Mouse (Mus musculus) neutrophil, adult 5-6 weeks (primary cell): ENCODE data around the gene Sash1. TPM values are rescaled to one million over a fixed set of nuclear protein-coding genes. Genes with fewer than 3 reads are reported as not detected.
"Not testable (repeated sequence)": the region's sequence is repeated elsewhere in the genome, so short reads cannot be mapped to it uniquely, and the experiment has no call there.

Source experiments
- ATAC-seq: fragments of 151-379, 151-347 bp; 2 replicates; pipeline ENCODE4 v1.8.0; 2017; ENCODE audit warnings: mild to moderate bottlenecking, moderate TSS enrichment; ENCODE audit not compliant: insufficient number of reproducible peaks, poor library complexity, low FRiP score, severe bottlenecking; ENCODE audit errors: extremely low read depth
- total RNA-seq: library from RNA; stranded (forward); fragments of 200-1000 nt; gene quantifications from 2 replicates; pipeline ENCODE4 v1.2.3, GENCODE M21; 2017

Sash1 gene
- total RNA-seq, 1 experiment from 2014 or later: 1.0 TPM

DNA sequence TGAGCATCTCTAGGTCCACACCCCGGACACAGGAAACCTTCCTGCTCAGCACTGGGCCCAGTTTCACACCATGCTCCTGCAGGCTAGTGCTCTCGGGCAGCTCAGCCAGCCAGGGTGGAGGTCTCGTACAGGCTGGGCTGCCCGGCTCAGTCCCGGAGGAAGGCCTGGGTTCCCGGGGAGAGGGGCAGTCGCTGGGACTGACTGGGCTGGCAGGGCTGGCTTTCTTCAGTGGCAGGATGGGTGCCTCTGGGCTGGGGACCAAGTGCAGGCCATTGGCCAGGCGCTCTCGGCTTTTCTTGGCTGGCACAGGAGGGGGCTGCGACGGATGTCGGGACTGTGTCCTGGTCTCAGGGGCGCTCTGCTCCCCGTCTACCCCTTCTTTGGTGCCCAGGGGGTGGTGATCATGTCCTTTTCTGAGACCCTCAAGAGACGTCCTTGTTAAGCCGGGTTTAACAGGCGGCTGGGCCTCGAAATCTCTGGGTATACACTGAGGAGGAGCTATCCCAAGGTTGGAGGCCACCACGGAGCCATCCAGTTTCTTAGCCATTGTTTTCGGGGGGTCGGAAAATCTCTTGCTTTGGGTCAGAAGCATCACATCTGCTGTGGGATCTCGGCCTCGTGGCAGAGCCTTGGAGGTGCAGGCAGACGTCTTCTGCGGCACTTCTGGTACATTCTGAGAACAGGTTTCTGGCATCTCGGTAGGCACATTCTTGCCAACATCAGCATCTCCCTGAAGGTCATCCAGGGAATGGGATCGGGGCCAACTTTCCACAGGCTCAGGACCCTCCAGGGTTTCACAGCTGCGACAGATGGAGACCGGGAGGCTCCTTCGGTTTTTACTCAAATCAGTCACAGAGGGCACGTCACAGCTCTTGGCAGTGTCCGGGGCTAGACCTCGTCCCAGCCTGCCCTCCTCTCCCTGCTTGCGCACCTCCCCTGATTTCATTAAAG, 156.2 kb downstream of the Sash1 start:
- no peak for ATAC-seq

DNA sequence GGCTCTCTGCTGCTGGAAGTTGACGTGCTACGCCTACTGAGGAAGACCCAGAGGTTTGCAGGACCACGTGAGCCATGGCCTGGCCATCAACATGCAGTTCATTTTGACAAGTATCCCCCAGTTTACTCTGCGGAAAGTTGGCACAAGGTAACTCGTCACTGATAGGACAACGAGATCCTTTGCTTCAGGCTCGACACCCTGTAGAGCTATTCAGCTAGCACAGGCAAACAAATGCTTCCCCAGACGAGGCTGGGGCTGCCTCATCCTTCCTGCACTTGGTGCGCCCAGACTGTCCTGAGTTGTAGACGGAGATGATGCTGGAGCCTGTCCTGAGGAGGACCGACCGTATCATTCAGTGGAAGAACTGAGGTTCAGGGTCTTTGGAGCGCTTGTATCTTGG, 166.5 kb downstream of the Sash1 start:
- ATAC-seq: no peak

DNA sequence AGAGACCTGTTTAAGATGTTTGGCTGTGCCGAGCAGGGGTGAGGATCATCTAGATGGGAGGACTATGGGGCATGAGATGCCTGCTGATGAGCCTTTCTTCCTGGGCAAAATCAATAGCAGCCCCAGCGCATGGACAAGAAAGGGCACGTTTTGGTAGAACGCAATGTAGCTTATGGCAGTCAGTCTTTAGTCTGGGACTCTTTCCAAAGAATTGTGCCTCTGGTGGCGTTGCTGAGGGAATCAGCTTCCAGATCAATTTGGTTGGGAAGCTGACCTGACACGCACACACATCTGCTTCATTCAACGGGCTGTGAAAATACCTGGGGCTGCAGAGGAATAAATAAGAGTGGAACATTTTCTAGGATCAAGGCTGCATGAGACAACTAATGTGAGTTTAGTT, 167.0 kb downstream of the Sash1 start:
- ATAC-seq: no peak

DNA sequence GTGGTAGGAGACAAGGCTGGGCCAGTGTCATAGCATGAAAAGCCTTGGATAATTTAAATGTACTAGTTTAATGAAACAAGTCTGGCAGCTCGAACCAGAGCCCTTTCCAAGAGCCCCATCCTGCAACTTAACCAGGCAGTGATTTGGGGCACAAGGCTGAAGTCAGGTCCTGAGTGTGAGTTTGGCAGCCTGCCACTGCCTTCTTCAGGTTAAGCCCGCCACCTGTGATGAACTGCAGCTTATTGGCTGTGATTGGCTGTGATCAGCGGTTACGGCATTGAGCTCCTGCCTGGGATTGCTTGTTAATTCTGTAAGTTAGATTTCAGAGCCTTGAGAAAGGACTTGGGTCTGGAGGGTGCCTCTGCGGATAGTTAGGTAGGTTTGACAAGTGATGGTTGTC, 168.7 kb downstream of the Sash1 start:
- no peak for ATAC-seq

DNA sequence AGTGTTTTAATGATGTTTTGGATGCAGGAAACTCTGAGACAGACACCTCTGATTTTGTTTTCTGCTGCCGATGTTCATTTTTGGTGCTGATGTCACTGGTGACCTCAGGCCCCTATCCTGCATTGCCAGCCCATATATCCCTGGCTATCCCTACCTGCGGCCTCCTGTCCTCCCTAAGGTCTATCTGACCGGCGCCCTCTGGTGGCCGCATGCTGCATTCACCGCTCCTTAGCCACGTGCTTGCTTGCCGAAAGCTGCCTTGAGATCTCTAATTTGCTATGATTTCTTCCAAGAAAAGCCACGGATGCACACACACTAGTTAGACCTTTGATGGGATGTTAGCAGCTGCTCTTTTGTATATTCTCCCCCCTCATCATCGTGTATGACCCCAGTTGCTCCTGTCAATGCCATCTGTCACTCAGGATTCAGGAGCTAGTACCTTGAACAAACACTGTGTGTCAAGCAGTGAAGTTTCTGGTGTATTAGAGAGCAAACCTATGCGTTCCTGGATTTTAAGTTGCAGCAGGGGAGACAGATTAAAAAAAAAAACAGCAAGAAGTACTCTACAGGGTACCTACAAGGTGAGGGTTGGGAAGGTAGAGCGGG, 170.1 kb downstream of the Sash1 start:
- 0 out of 2 replicates have a peak, but pooled peaks have one; percentile 36 for ATAC-seq

DNA sequence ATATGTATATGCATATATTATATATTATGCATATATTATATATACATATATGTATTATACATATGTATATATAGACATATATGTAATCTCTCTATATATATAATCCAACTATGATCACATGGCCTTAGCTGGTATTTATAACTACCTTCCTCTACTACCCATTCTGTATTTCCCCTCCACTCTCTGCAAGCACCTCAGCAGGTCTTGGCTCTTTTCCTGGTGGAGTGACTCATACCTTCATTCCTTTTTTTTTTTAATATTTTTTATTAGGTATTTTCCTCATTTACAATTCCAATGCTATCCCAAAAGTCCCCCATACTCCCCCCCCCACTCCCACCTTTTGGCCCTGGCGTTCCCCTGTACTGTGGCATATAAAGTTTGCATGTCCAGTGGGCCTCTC, 189.2 kb downstream of the Sash1 start:
- not testable (repeated sequence) for ATAC-seq

DNA sequence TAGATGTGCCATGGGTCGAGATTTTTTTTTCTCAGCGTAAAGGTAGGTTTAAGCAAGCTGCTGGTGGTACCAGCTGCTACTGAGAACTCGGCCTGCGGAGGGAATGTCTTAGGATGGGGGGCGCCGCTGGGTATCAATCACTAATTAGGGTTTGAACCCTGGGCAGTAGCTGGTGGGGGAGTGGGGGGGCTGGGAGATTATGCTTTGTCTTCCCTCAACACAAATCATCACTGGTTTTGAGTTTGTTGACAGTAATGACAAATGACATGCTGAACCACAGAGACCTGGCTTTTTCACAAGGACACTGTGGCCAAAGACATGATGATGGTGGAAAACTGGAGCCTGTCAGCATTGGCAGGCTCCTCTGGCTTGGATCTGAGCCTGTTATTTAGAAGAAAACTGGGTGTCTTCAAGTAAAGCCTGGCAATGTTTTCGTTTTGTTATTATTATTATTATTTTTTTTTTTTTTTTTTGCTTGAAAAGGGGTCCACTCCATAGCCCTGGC, 191.8 kb downstream of the Sash1 start:
- no peak for ATAC-seq

DNA sequence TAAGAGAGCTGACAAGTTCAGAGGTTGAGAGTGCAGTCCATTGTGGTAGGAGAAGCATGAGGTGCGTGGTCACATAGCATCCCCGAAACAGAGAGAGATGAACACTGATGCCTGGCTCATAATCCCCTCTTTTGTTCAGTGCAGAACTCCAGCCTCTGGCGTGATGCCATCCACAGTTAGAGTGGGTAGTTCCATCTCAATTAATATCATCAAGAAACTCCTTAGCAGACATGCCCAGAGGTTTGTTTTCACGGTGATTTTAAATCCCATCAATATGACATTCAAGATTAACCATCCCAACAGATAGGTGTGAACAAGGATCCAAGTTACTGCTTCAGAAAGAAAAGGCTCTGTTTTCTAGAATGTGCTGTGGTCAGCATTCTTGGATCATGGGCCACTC, 192.3 kb downstream of the Sash1 start:
- no peak for ATAC-seq

DNA sequence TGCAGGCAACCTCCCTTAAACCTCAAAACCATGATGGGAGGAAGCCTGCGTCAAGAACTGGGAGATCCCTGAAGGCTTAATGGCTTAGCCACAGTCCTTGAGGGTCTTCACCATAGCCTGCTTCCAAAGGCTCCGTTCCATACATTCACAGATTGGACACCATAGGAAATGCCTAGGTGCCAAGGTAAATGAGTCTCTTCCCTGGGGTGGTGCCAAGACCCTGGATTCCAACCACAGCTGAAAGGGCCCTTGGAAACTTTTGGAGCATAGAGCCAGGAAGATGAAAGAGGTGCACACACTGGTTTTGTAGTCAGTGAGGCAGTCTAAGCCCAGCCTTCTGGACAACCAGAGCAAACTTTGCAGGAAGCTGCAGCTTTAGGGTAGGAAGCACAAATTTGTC, 193.3 kb downstream of the Sash1 start:
- ATAC-seq: no peak

DNA sequence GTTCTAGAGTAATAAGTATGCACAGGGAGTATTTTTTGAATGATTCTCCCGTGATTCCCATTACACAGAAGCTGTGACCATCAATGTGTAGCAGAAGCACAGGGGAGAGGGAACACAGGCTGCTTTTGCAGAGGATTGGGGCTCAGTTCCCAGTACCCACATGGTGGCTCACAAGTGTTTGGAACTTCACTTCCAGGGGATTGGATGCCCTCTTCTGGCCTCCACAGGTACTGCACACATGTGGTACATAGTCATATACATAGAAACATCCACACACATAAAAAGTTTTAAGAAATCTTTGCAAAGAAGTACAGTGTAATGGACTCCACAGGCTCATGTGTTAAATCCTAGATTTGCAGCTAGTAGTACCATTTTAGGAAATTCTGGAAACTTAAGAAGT, 199.7 kb downstream of the Sash1 start:
- no peak for ATAC-seq

DNA sequence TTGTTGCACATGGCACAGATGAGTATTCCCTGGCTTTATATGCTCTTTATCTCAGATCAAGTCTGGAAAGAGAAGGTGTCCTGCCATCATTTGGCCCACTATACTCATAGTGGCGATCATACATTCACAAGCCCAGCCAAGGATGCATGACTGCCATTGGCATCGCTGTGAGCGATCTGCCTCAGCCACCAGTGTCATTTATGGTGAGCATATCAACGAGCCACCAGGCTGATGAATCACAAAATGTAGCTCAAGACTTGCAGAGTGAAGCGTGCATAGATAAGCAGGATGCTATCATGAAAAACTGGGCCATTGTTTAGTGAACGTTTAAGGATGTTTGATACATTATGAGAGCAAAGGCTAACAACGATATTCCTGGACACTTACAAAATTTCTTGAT, 200.6 kb downstream of the Sash1 start:
- ATAC-seq: no peak

DNA sequence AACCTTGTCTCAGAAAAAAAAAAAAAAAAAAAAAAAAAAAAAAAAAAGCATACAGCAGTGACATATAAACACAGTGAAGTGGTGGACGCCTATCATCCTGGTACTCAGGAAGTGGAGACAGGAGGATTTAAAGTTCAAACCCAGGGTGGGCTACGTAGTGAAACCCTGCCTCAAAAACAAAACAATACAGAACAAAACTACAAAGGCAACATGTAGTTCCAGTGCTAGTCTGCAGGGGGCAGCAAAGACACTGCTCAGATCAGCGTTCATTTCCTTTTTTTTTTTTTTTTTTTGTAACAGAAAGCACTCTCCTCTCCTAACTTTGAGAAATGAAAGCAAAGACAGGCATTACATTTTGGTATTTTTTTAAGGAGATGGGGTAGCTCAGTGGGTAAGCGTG, 203.0 kb downstream of the Sash1 start:
- ATAC-seq: no peak

DNA sequence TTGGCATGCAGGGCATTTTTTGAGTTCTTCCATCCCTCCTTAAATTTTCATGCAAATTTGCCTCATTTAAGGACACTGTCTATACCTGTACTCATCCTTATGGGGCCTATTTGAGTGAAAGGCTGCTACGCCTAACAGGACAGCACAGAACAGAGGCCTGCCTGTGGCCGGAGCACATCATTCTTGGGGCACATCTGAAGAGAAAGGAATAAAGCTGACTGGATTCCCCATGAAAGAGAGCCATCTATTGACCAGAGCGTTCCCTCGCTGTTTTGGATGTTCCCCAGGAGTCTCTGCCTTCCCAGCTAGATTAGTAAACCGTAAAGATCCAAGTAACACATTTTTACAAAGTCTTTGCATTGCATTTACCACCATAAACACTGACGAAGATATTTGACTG, 203.5 kb downstream of the Sash1 start:
- ATAC-seq: no peak

DNA sequence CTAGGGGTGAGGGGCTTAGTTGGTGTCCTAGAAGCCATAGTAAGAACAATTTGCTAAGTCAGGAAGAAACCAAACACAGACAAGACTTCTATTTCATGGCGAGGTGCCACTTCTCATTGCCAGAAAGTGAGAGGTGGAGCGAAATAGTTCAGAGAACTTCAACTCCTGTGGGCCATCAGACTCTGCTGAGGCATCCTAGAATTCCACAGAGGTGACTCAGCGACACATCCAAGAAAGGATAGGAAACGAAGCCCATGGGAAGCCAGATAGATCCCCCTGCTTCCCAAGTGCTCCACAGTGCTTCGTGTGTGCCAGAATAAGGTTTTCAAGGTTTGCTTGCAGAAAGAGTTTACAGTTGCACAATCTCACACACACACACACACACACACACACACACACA, 209.1 kb downstream of the Sash1 start:
- ATAC-seq: no peak
